Mouse (Mus musculus) ES-E14 (cell line): ENCODE results near the gene Rnf222.

Experiments used
- CHD2 ChIP-seq: IDR thresholded peaks from 2 replicates; pipeline ENCODE4 v1.6.1; 2014; ENCODE audit warnings: mild to moderate bottlenecking, low read depth, low read length, inconsistent platforms
- HCFC1 ChIP-seq: IDR thresholded peaks from 2 replicates; pipeline ENCODE4 v1.6.1; 2012; ENCODE audit warnings: low read length, inconsistent platforms, borderline replicate concordance; ENCODE audit not compliant: insufficient read depth
- MAFK ChIP-seq: IDR thresholded peaks from 2 replicates; pipeline ENCODE4 v1.6.1; 2014; ENCODE audit warnings: mild to moderate bottlenecking, low read depth, low read length, inconsistent platforms; ENCODE audit not compliant: insufficient read depth

DNA sequence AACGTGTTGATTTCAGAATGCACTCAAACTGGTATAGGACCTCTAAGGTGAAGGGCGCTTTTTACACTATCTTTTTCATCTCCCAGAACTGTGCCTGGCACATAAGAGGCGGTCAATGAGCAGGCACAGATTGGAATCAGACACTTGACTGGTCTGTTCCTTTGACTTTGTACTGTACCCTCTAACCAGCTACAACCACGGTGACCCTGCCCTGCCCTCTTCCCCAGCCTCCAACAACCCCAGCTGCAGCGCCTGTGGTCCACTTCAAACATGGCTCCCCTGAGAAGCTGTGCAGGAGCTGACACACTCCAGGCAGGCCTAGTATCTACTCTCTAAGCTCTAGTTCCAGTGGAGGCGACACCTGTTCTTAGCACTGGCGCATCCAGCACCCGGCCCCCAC is 54.4 kb downstream of the Rnf222 start:
- TF ChIP-seq MAFK (no peak), HCFC1 (no peak), CHD2 (no peak)
